Mouse (Mus musculus): ENCODE results near the gene Stat3. TPM values are rescaled to one million over a fixed set of nuclear protein-coding genes. Genes with fewer than 3 reads are reported as not detected.
A peak's percentile ranks its signal among the peaks of the same experiment; 100 is the strongest.

Stat3 gene
- polyA plus RNA-seq, 1 experiment from 2014 or later = 60.0 TPM

DNA sequence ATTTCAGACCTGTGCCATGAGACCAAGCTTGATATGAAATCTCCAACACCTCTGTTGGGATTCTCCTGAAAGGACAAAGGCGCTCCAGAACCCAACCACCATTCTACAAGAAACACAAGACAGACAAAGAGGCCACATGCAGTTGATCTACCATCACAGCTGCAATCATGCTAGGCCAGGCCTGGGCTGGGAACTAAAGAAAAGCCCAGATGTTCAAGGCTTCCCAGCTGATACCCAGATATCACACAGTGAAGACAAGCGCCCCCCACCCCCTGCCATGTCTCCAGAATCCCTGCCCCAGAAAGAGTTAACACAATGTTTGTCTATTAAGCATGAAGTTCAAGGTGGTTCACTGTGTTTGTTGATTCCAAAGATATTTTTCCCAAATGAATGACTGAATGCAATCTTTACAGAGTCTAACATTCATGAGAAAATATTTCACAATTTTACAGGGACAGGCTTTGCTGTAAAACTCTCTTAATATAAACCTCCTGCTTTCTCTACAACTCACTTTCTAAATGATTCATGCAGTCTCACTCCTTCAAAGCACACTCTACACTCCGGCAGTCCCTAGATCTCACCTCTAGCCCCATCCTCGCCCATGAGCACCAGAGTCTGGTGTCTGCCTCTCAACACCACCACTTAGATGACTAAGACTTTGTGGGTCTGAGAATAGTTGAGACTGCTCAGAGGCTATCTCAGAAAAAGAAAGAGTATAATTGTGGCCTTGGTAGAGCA is 18.3 kb downstream of the Stat3 start:
- 66% methylated on average over 4 of the region's 4 CpGs for WGBS
- ATAC-seq (ENCODE audit: insufficient number of reproducible peaks, low FRiP score) = no peak
- H3K36me3 ChIP-seq = peaks cover 22% of the 10 kb centered on the region
- H3K9ac ChIP-seq = no peak overlapping the region
- no peak overlapping the region for H3K4me3 ChIP-seq
- H3K9me3 ChIP-seq (replicated peaks) = no peaks in the 10 kb centered on the region
- no peaks in the 10 kb centered on the region for H3K27me3 ChIP-seq (replicated peaks)
- no peak overlapping the region for H3K4me2 ChIP-seq
- no peak overlapping the region for H3K27ac ChIP-seq (ENCODE audit: poor library complexity, severe bottlenecking)
- H3K4me1 ChIP-seq (replicated peaks) = peaks cover 8% of the 10 kb centered on the region

- H3K4me1 ChIP-seq (replicated peaks) = peaks cover 10% of the 10 kb centered on the region
- H3K27me3 ChIP-seq (replicated peaks) = no peaks in the 10 kb centered on the region
- no peak overlapping the region for H3K4me2 ChIP-seq
- H3K9ac ChIP-seq = no peak overlapping the region
- H3K36me3 ChIP-seq = peaks cover 28% of the 10 kb centered on the region
- H3K27ac ChIP-seq (ENCODE audit: poor library complexity, severe bottlenecking) = no peak overlapping the region
- WGBS = 91% methylated on average over 5 of the region's 5 CpGs
- H3K4me3 ChIP-seq = no peak overlapping the region
- H3K9me3 ChIP-seq (replicated peaks) = peaks cover 4% of the 10 kb centered on the region; the same call in 1 of the 2 replicates
- ATAC-seq (ENCODE audit: insufficient number of reproducible peaks, low FRiP score) = no peak
These were observed 21.3 kb downstream of the Stat3 start for GRCm38 (mm10) chr11:100918007-100918406.

GRCm38 (mm10) chr11:100916432-100916971 is 22.8 kb downstream of the Stat3 start:
- WGBS = 89% methylated on average over 4 of the region's 4 CpGs
- Histone ChIP-seq H3K4me1 (replicated peaks) (peaks cover 13% of the 10 kb centered on the region), H3K4me2 (no peak overlapping the region), H3K36me3 (peaks cover 28% of the 10 kb centered on the region), H3K9ac (no peak overlapping the region), H3K4me3 (no peak overlapping the region), H3K9me3 (replicated peaks) (peaks cover 4% of the 10 kb centered on the region; the same call in 1 of the 2 replicates), H3K27me3 (replicated peaks) (no peaks in the 10 kb centered on the region), H3K27ac (ENCODE audit: poor library complexity, severe bottlenecking) (no peak overlapping the region)
- ATAC-seq (ENCODE audit: insufficient number of reproducible peaks, low FRiP score) = no peak

- no peak overlapping the region for H3K9ac ChIP-seq
- H3K4me2 ChIP-seq = no peak overlapping the region
- no peak overlapping the region for H3K27ac ChIP-seq (ENCODE audit: poor library complexity, severe bottlenecking)
- WGBS = 84% methylated on average over 3 of the region's 3 CpGs
- H3K36me3 ChIP-seq = peaks cover 36% of the 10 kb centered on the region
- peaks cover 13% of the 10 kb centered on the region for H3K4me1 ChIP-seq (replicated peaks)
- peaks cover 4% of the 10 kb centered on the region; the same call in 1 of the 2 replicates for H3K9me3 ChIP-seq (replicated peaks)
- no peaks in the 10 kb centered on the region for H3K27me3 ChIP-seq (replicated peaks)
- H3K4me3 ChIP-seq = no peak overlapping the region
- no peak for ATAC-seq (ENCODE audit: insufficient number of reproducible peaks, low FRiP score)
These were observed 24.3 kb downstream of the Stat3 start for GRCm38 (mm10) chr11:100915063-100915462.

GRCm38 (mm10) chr11:100914415-100914814 is 24.9 kb downstream of the Stat3 start:
- WGBS = 74% methylated on average over 5 of the region's 5 CpGs
- no peak overlapping the region for H3K4me3 ChIP-seq
- no peak for ATAC-seq (ENCODE audit: insufficient number of reproducible peaks, low FRiP score)
- peaks cover 4% of the 10 kb centered on the region; the same call in 1 of the 2 replicates for H3K9me3 ChIP-seq (replicated peaks)
- no peak overlapping the region for H3K9ac ChIP-seq
- H3K27ac ChIP-seq (ENCODE audit: poor library complexity, severe bottlenecking) = no peak overlapping the region
- no peaks in the 10 kb centered on the region for H3K27me3 ChIP-seq (replicated peaks)
- H3K4me1 ChIP-seq (replicated peaks) = peaks cover 13% of the 10 kb centered on the region
- no peak overlapping the region for H3K4me2 ChIP-seq
- H3K36me3 ChIP-seq = peaks cover 39% of the 10 kb centered on the region

DNA sequence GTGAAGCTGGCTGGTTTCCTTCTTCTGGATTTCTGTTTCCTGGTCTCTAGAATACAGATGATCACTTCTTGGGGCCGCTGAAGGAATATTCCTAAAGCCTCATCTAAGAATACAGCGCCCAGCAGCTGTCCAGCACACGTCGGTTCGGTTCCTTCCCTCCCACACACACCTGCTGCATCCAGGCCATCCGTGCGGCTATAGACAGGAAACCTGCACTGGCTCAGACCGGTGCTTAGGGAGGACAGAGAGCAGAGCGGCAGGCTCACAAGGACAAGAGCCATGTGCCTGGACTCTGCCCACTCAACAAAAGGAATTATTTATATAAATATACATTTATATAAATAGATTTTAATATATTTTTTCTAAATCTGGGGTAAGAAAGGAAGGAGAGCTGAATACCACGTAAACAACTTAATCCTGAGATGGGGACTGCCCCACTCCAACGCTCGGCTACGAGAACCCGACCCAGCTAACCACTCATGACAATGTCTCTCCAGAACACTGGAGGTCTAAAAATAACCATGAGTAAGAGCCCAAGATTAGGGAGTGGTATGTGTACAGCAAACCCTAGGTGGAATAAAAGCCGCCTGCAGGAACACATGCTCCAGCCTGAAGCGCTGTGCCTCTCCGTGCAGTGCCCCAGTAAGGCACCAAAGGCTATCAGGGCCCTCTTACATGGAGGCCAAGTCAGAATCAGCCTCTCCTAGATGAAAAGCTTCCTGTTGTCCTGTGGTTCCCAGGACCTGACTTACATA is 26.8 kb downstream of the Stat3 start:
- Histone ChIP-seq H3K9me3 (replicated peaks) (peaks cover 4% of the 10 kb centered on the region; the same call in 1 of the 2 replicates), H3K36me3 (peaks cover 44% of the 10 kb centered on the region), H3K4me1 (replicated peaks) (peaks cover 13% of the 10 kb centered on the region), H3K9ac (peak overlapping the region; percentile 43; the same call in 1 of the 2 replicates), H3K27me3 (replicated peaks) (no peaks in the 10 kb centered on the region), H3K4me3 (no peak overlapping the region), H3K27ac (ENCODE audit: poor library complexity, severe bottlenecking) (peak overlapping the region; percentile 82), H3K4me2 (peak overlapping the region; percentile 29)
- ATAC-seq (ENCODE audit: insufficient number of reproducible peaks, low FRiP score) = peak; percentile 66; the same call in 1 of the 2 replicates
- WGBS = 42% methylated on average over 17 of the region's 17 CpGs

DNA sequence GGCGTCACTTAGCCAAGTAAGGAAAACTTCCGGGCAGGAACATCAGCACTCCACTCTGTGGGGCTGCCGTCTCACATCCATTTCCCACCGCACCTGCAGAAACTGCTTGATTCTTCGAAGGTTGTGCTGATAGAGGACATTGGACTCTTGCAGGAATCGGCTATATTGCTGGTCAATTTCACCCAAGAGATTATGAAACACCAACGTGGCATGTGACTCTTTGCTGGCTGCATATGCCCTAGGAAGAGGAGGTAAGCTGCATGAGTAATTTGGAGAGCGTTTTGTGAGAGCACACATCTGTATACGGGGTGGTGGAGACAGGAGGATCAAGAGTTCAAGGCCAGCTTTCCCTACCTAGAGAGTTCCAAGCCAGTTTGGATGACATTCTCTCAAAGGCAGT is 30.8 kb downstream of the Stat3 start:
- 86% methylated on average over 9 of the region's 9 CpGs for WGBS
- Histone ChIP-seq H3K27me3 (replicated peaks) (no peaks in the 10 kb centered on the region), H3K9ac (no peak overlapping the region), H3K27ac (ENCODE audit: poor library complexity, severe bottlenecking) (no peak overlapping the region), H3K4me2 (no peak overlapping the region), H3K9me3 (replicated peaks) (no peaks in the 10 kb centered on the region), H3K4me3 (no peak overlapping the region), H3K4me1 (replicated peaks) (peaks cover 17% of the 10 kb centered on the region), H3K36me3 (peaks cover 65% of the 10 kb centered on the region)
- no peak for ATAC-seq (ENCODE audit: insufficient number of reproducible peaks, low FRiP score)

GRCm38 (mm10) chr11:100908112-100908511 is 31.2 kb downstream of the Stat3 start:
- H3K9ac ChIP-seq = no peak overlapping the region
- no peak for ATAC-seq (ENCODE audit: insufficient number of reproducible peaks, low FRiP score)
- no peak overlapping the region for H3K27ac ChIP-seq (ENCODE audit: poor library complexity, severe bottlenecking)
- H3K36me3 ChIP-seq = peaks cover 70% of the 10 kb centered on the region
- WGBS = 78% methylated on average over 2 of the region's 2 CpGs
- H3K4me2 ChIP-seq = no peak overlapping the region
- peaks cover 13% of the 10 kb centered on the region for H3K4me1 ChIP-seq (replicated peaks)
- no peaks in the 10 kb centered on the region for H3K27me3 ChIP-seq (replicated peaks)
- H3K4me3 ChIP-seq = no peak overlapping the region
- no peaks in the 10 kb centered on the region for H3K9me3 ChIP-seq (replicated peaks)

GRCm38 (mm10) chr11:100906885-100907284 is 32.5 kb downstream of the Stat3 start:
- Histone ChIP-seq H3K27ac (ENCODE audit: poor library complexity, severe bottlenecking) (no peak overlapping the region), H3K9me3 (replicated peaks) (0 out of 2 replicates have a peak, but pooled peaks cover 2% of the 10 kb centered on the region), H3K4me2 (no peak overlapping the region), H3K27me3 (replicated peaks) (no peaks in the 10 kb centered on the region), H3K9ac (no peak overlapping the region), H3K4me1 (replicated peaks) (0 out of 2 replicates have a peak, but pooled peaks cover 6% of the 10 kb centered on the region), H3K4me3 (no peak overlapping the region), H3K36me3 (peaks cover 80% of the 10 kb centered on the region)
- WGBS = 52% methylated on average over 4 of the region's 4 CpGs
- ATAC-seq (ENCODE audit: insufficient number of reproducible peaks, low FRiP score) = no peak

DNA sequence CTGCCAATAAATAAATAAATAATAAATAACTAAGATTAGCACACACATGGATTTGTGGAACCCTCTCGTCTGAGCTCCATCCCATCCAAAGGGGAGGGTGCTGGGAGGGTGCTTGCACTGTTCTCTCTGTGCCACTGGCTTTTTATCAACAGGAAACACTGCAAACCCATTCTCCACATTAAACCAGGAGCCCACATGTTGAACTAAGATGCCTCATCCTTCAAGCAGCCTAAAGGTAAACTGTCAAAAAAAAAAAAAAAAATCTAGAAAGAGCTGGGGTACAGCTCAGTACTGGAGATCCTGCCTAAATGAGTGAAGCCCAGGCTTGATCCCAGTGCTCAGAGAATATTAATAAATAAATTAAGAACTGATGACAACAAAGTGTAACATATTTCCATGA is 33.4 kb downstream of the Stat3 start:
- Histone ChIP-seq H3K9me3 (replicated peaks) (0 out of 2 replicates have a peak, but pooled peaks cover 4% of the 10 kb centered on the region), H3K4me2 (no peak overlapping the region), H3K4me1 (replicated peaks) (0 out of 2 replicates have a peak, but pooled peaks cover 6% of the 10 kb centered on the region), H3K4me3 (no peak overlapping the region), H3K36me3 (peaks cover 87% of the 10 kb centered on the region), H3K27me3 (replicated peaks) (no peaks in the 10 kb centered on the region), H3K9ac (no peak overlapping the region), H3K27ac (ENCODE audit: poor library complexity, severe bottlenecking) (no peak overlapping the region)
- WGBS = 52% methylated on average over 1 of the region's 1 CpGs
- ATAC-seq (ENCODE audit: insufficient number of reproducible peaks, low FRiP score) = no peak

All from heart, embryonic 12.5 days (tissue).